Mouse (Mus musculus) lung, embryonic 14.5 days (tissue): ENCODE measurements around the gene Grid1. TPM values are rescaled to one million over a fixed set of nuclear protein-coding genes. Genes with fewer than 3 reads are reported as not detected.

Experiments
- ATAC-seq: fragments of 200-750 bp; cut with Nextera tagmentation; 2 replicates; pipeline ENCODE4 v1.8.0; 2017; ENCODE audit warnings: mild to moderate bottlenecking, moderate TSS enrichment, moderate library complexity; ENCODE audit not compliant: insufficient read depth
- DNase-seq: peaks from one replicate; pipeline ENCODE4 v3.0.0-alpha.2; 2015
- H3K27ac ChIP-seq: fragments of 300-500 bp; sonication (generic); 2 replicates; pipeline ENCODE4 v1.5.1; 2014; ENCODE audit warnings: low read depth, mild to moderate bottlenecking, moderate library complexity
- H3K27me3 ChIP-seq: fragments of 300-500 bp; sonication (generic); 2 replicates; pipeline ENCODE4 v1.6.1; 2014; ENCODE audit warnings: low read length, control low read depth; ENCODE audit not compliant: insufficient read depth
- H3K36me3 ChIP-seq: fragments of 300-500 bp; sonication (generic); 2 replicates; pipeline ENCODE4 v1.6.1; 2014; ENCODE audit warnings: control low read depth; ENCODE audit not compliant: insufficient read depth
- H3K4me1 ChIP-seq: fragments of 300-500 bp; sonication (generic); 2 replicates; pipeline ENCODE4 v1.6.1; 2014; ENCODE audit warnings: antibody characterized with exemption, control low read depth; ENCODE audit not compliant: insufficient read depth
- H3K4me2 ChIP-seq: fragments of 300-500 bp; sonication (generic); 2 replicates; pipeline ENCODE4 v1.6.1; 2014; ENCODE audit warnings: mild to moderate bottlenecking
- H3K4me3 ChIP-seq: fragments of 300-500 bp; sonication (generic); 2 replicates; pipeline ENCODE4 v1.5.1; 2014; ENCODE audit warnings: low read depth, low read length
- H3K9ac ChIP-seq: fragments of 300-500 bp; sonication (generic); 2 replicates; pipeline ENCODE4 v1.6.1; 2014
- H3K9me3 ChIP-seq: fragments of 300-500 bp; sonication (generic); 2 replicates; pipeline ENCODE4 v1.6.1; 2016; ENCODE audit warnings: low read depth, low read length, control low read depth
- CTCF ChIP-seq: IDR thresholded peaks from 2 replicates; pipeline ENCODE4 v1.5.1; 2016; ENCODE audit warnings: antibody characterized with exemption, low read depth
- WGBS: fragments of 180-500 bp; shearing (Covaris S2); extraction: QIAGEN DNeasy Blood & Tissue Kit; methylation state at CpG from one replicate; pipeline ENCODE4 v1.1.7; 2014; 5-methylcytosine and 5-hydroxymethylcytosine counted together
- polyA plus RNA-seq: library from polyadenylated mRNA; unstranded; fragments of >200 nt; fragmentation: Nextera tagmentation; extraction: Ambion mirVana; gene quantifications from 2 replicates; pipeline ENCODE4 v1.2.1, GENCODE M21; 2014

Grid1 gene
- polyA plus RNA-seq, 1 experiment from 2014 or later, result 0.13 TPM

- 74% methylated on average over 7 of the region's 7 CpGs for WGBS
- DNase-seq (peak; percentile 17), ATAC-seq (no peak)
- H3K4me3 ChIP-seq, result no peak overlapping the region
- H3K9me3 ChIP-seq, result no peaks in the 10 kb centered on the region
- no peak overlapping the region for H3K27ac ChIP-seq
- H3K4me2 ChIP-seq, result no peak overlapping the region
- H3K4me1 ChIP-seq, result no peaks in the 10 kb centered on the region
- no peaks in the 10 kb centered on the region for H3K27me3 ChIP-seq
- no peak for TF ChIP-seq CTCF
- H3K9ac ChIP-seq, result no peak overlapping the region
- no peaks in the 10 kb centered on the region for H3K36me3 ChIP-seq
Measured at GRCm38 (mm10) chr14:35244776-35245548, 425.1 kb downstream of the Grid1 start.

- Histone ChIP-seq H3K4me1 (no peaks in the 10 kb centered on the region), H3K9ac (no peak overlapping the region), H3K4me2 (no peak overlapping the region), H3K9me3 (no peaks in the 10 kb centered on the region), H3K27ac (no peak overlapping the region), H3K27me3 (no peaks in the 10 kb centered on the region), H3K4me3 (no peak overlapping the region), H3K36me3 (no peaks in the 10 kb centered on the region)
- 78% methylated on average over 4 of the region's 4 CpGs for WGBS
- no peak for TF ChIP-seq CTCF
- DNase-seq (no peak), ATAC-seq (no peak)
Measured at GRCm38 (mm10) chr14:35250412-35250811, 430.5 kb downstream of the Grid1 start.

- TF ChIP-seq CTCF, result no peak
Measured at GRCm38 (mm10) chr14:35254477-35254876, 434.6 kb downstream of the Grid1 start.

GRCm38 (mm10) chr14:35270260-35270659 is 450.4 kb downstream of the Grid1 start:
- H3K9me3 ChIP-seq, result no peaks in the 10 kb centered on the region
- H3K27me3 ChIP-seq, result no peaks in the 10 kb centered on the region
- H3K36me3 ChIP-seq, result no peaks in the 10 kb centered on the region
- WGBS, result 79% methylated on average over 4 of the region's 4 CpGs
- no peaks in the 10 kb centered on the region for H3K4me1 ChIP-seq
- H3K9ac ChIP-seq, result no peak overlapping the region
- H3K4me2 ChIP-seq, result no peak overlapping the region
- H3K27ac ChIP-seq, result no peak overlapping the region
- no peak for ATAC-seq
- DNase-seq, result no peak
- H3K4me3 ChIP-seq, result no peak overlapping the region
- no peak for TF ChIP-seq CTCF

More at GRCm38 (mm10) chr14:35254477-35254876, 434.6 kb downstream of the Grid1 start:
- Histone ChIP-seq H3K9ac (no peak overlapping the region), H3K27me3 (no peaks in the 10 kb centered on the region), H3K4me1 (no peaks in the 10 kb centered on the region), H3K36me3 (no peaks in the 10 kb centered on the region), H3K9me3 (no peaks in the 10 kb centered on the region), H3K27ac (no peak overlapping the region), H3K4me3 (no peak overlapping the region), H3K4me2 (no peak overlapping the region)
- WGBS, result 44% methylated on average over 2 of the region's 2 CpGs
- DNase-seq (peak; percentile 9), ATAC-seq (no peak)

GRCm38 (mm10) chr14:35309201-35309600 is 489.3 kb downstream of the Grid1 start:
- Histone ChIP-seq H3K9ac (no peak overlapping the region), H3K4me1 (no peaks in the 10 kb centered on the region), H3K27ac (no peak overlapping the region), H3K36me3 (no peaks in the 10 kb centered on the region), H3K9me3 (no peaks in the 10 kb centered on the region), H3K4me3 (no peak overlapping the region), H3K27me3 (no peaks in the 10 kb centered on the region), H3K4me2 (no peak overlapping the region)
- no peak for TF ChIP-seq CTCF
- ATAC-seq (no peak), DNase-seq (no peak)
- WGBS, result 88% methylated on average over 7 of the region's 7 CpGs

GRCm38 (mm10) chr14:35313380-35314299 is 493.7 kb downstream of the Grid1 start:
- DNase-seq (no peak), ATAC-seq (no peak)
- WGBS, result 28% methylated on average over 5 of the region's 5 CpGs
- Histone ChIP-seq H3K27ac (no peak overlapping the region), H3K4me3 (no peak overlapping the region), H3K9me3 (no peaks in the 10 kb centered on the region), H3K4me2 (no peak overlapping the region), H3K36me3 (no peaks in the 10 kb centered on the region), H3K9ac (no peak overlapping the region), H3K4me1 (no peaks in the 10 kb centered on the region), H3K27me3 (no peaks in the 10 kb centered on the region)
- no peak for TF ChIP-seq CTCF

GRCm38 (mm10) chr14:35326306-35326705 is 506.4 kb downstream of the Grid1 start:
- Histone ChIP-seq H3K27ac (no peak overlapping the region), H3K9me3 (no peaks in the 10 kb centered on the region), H3K4me3 (no peak overlapping the region), H3K4me2 (no peak overlapping the region), H3K9ac (no peak overlapping the region), H3K27me3 (no peaks in the 10 kb centered on the region), H3K36me3 (no peaks in the 10 kb centered on the region), H3K4me1 (no peaks in the 10 kb centered on the region)
- TF ChIP-seq CTCF, result peak; percentile 62
- DNase-seq, result peak; percentile 51
- WGBS, result 63% methylated on average over 1 of the region's 1 CpGs
- ATAC-seq, result no peak
